ENCODE assay signal across 19 mouse cellular contexts in the genomic region with DNA sequence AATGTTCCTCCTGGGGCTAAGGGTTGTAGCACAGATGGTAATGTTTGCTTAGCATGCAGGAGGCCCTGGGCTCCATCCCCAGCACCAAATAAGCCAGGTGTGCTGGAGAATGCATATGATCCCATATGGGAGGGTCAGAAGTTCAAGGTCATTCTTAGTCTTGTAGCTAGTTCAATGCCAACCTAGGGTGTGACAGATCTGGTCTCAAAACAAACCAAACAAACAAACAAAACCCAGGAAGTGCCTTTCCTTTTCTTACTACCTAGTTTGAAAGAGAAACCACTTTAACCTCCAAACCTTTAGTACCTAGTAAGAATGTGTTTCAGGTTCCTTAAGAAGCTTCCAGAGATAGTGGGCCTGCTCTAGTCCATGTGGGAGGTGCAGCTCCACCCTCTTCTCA. TPM values are rescaled to one million over a fixed set of nuclear protein-coding genes. Genes with fewer than 3 reads are reported as not detected.
"Had no signal": no experiment of that assay in that cellular context is flagged by ENCODE, and none has a peak within 500 bp of the region (broad histone marks: within the 10 kb centered on the region; RNA-seq: fewer than 3 reads in every experiment).

No protein-coding gene starts in this region.

- H3K4me2 ChIP-seq: kidney, embryonic 15.5 days; liver, embryonic 13.5 days; lung, embryonic 14.5 days; midbrain, embryonic 15.5 days; stomach, embryonic 15.5 days had no signal

- H3K4me3 ChIP-seq: kidney, embryonic 15.5 days; liver, embryonic 13.5 days; megakaryocyte, embryonic 14.5 days; midbrain, embryonic 10.5 days; midbrain, embryonic 15.5 days; stomach, embryonic 15.5 days had no signal

- H3K9ac ChIP-seq: kidney, embryonic 15.5 days; liver, embryonic 13.5 days; lung, embryonic 14.5 days; midbrain, embryonic 15.5 days; stomach, embryonic 15.5 days had no signal

- DNase-seq: liver, embryonic 13.5 days; retina, postnatal 1 day; spleen, adult 18-20 months; thymus, postnatal 25 days had no signal

- H3K4me1 ChIP-seq: kidney, embryonic 15.5 days; liver, embryonic 13.5 days; megakaryocyte, embryonic 14.5 days; midbrain, embryonic 15.5 days; stomach, embryonic 15.5 days had no signal

- H3K9me3 ChIP-seq: kidney, embryonic 15.5 days; liver, embryonic 13.5 days; midbrain, embryonic 10.5 days; midbrain, embryonic 15.5 days; stomach, embryonic 15.5 days had no signal

- H3K36me3 ChIP-seq: liver, embryonic 13.5 days; midbrain, embryonic 15.5 days; stomach, embryonic 15.5 days had no signal

- H3K27ac ChIP-seq: kidney, embryonic 15.5 days; liver, embryonic 13.5 days; midbrain, embryonic 10.5 days; midbrain, embryonic 15.5 days; stomach, embryonic 15.5 days had no signal

- H3K27me3 ChIP-seq: kidney, embryonic 15.5 days; liver, embryonic 13.5 days; midbrain, embryonic 15.5 days; stomach, embryonic 15.5 days had no signal

RNA-seq across cellular contexts. Expression of a gene that starts 58.2 kb away (rescaled TPM):
- total RNA-seq: layer of hippocampus, adult 8-10 months; layer of hippocampus, postnatal 14 days; left cerebral cortex, postnatal 10 days; left cerebral cortex, postnatal 36 days; neutrophil, adult 5-6 weeks had no signal
- polyA plus RNA-seq: kidney, embryonic 15.5 days; limb, embryonic 11.5 days; limb, embryonic 14.5 days; liver, adult 2 months; liver, embryonic 13.5 days; liver, embryonic 16.5 days; lung, embryonic 14.5 days; midbrain, embryonic 10.5 days; midbrain, embryonic 15.5 days; stomach, embryonic 15.5 days had no signal
